Mouse (Mus musculus) heart, postnatal 0 days (tissue): ENCODE results near the gene Ubap2l. TPM values are rescaled to one million over a fixed set of nuclear protein-coding genes. Genes with fewer than 3 reads are reported as not detected.

ENCODE experiments used
- ATAC-seq: fragments of 200-750 bp; cut with Nextera tagmentation; 2 replicates; pipeline ENCODE4 v1.8.0; 2017; ENCODE audit warnings: low read depth, moderate number of reproducible peaks, moderate library complexity; ENCODE audit not compliant: insufficient read depth
- DNase-seq: peaks from one replicate; pipeline ENCODE4 v3.0.0-alpha.2; 2016; ENCODE audit warnings: low spot score
- H3K27ac ChIP-seq: fragments of 300-500 bp; sonication (generic); 2 replicates; pipeline ENCODE4 v1.5.1; 2014; ENCODE audit warnings: low read depth, mild to moderate bottlenecking
- H3K27me3 ChIP-seq: fragments of 300-500 bp; sonication (generic); 2 replicates; pipeline ENCODE4 v1.6.1; 2014; ENCODE audit warnings: low read length, mixed read lengths; ENCODE audit not compliant: control insufficient read depth, insufficient read depth
- H3K36me3 ChIP-seq: fragments of 300-500 bp; sonication (generic); replicated peaks from 2 replicates; pipeline ENCODE4 v1.6.1; 2014; ENCODE audit warnings: low read length, mixed read lengths; ENCODE audit not compliant: control insufficient read depth, insufficient read depth
- H3K4me1 ChIP-seq: fragments of 300-500 bp; sonication (generic); 2 replicates; pipeline ENCODE4 v1.6.1; 2014; ENCODE audit warnings: antibody characterized with exemption; ENCODE audit not compliant: control insufficient read depth, insufficient read depth
- H3K4me2 ChIP-seq: fragments of 300-500 bp; sonication (generic); 2 replicates; pipeline ENCODE4 v1.6.1; 2014; ENCODE audit warnings: low read depth, mild to moderate bottlenecking, low read length, moderate library complexity
- H3K4me3 ChIP-seq: fragments of 300-500 bp; sonication (generic); 2 replicates; pipeline ENCODE4 v1.5.1; 2014; ENCODE audit warnings: low read depth, low read length
- H3K9ac ChIP-seq: fragments of 300-500 bp; sonication (generic); replicated peaks from 2 replicates; pipeline ENCODE4 v1.6.1; 2014; ENCODE audit warnings: low read depth, low read length, mixed read lengths
- H3K9me3 ChIP-seq: fragments of 300-500 bp; sonication (generic); replicated peaks from 2 replicates; pipeline ENCODE4 v1.6.1; 2016; ENCODE audit warnings: low read length; ENCODE audit not compliant: control insufficient read depth
- CTCF ChIP-seq: IDR thresholded peaks from 2 replicates; pipeline ENCODE4 v1.5.1; 2016; ENCODE audit warnings: antibody characterized with exemption, control low read depth, low read depth
- EP300 ChIP-seq: IDR thresholded peaks from 2 replicates; pipeline ENCODE4 v1.6.1; 2016; ENCODE audit warnings: antibody characterized with exemption, low read depth
- WGBS: fragments of 180-500 bp; shearing (Covaris S2); extraction: QIAGEN DNeasy Blood & Tissue Kit; methylation state at CpG from one replicate; pipeline ENCODE4 v1.1.7; 2014; 5-methylcytosine and 5-hydroxymethylcytosine counted together
- polyA plus RNA-seq: library from polyadenylated mRNA; unstranded; fragments of >200 nt; fragmentation: Nextera tagmentation; extraction: Ambion mirVana; gene quantifications from 2 replicates; pipeline ENCODE4 v1.2.1, GENCODE M21; 2015
- total RNA-seq: library from RNA; depleted of rRNA; stranded (reverse); fragments of >200 nt; gene quantifications from 2 replicates; pipeline ENCODE4 v1.2.3, GENCODE M21; 2014; ENCODE audit warnings: low replicate concordance

Ubap2l gene
- total and polyA plus RNA-seq, 2 experiments from 2014 or later: 64.2 to 92.0 TPM

GRCm38 (mm10) chr3:89965557-89965956 lies 86.9 kb downstream of the Ubap2l start:
- H3K9ac ChIP-seq: no peak overlapping the region

GRCm38 (mm10) chr3:89963926-89964739 lies 88.3 kb downstream of the Ubap2l start:
- Histone ChIP-seq H3K27me3 (no peaks in the 10 kb centered on the region), H3K4me1 (peaks cover 26% of the 10 kb centered on the region), H3K36me3 (no peaks in the 10 kb centered on the region), H3K4me2 (peak overlapping the region; percentile 96), H3K4me3 (peak overlapping the region; percentile 78), H3K9ac (peak overlapping the region; percentile 88), H3K9me3 (no peaks in the 10 kb centered on the region), H3K27ac (peak overlapping the region; percentile 95)
- ATAC-seq (0 out of 2 replicates have a peak, but pooled peaks have one; percentile 13), DNase-seq (peak; percentile 82)
- 23% methylated on average over 22 of the region's 22 CpGs for WGBS
- TF ChIP-seq CTCF: peak; percentile 82
- TF ChIP-seq EP300: no peak

More at GRCm38 (mm10) chr3:89965557-89965956, 86.9 kb downstream of the Ubap2l start:
- no peak for DNase-seq
- Histone ChIP-seq H3K4me2 (no peak overlapping the region), H3K36me3 (no peaks in the 10 kb centered on the region), H3K27ac (no peak overlapping the region), H3K9me3 (no peaks in the 10 kb centered on the region), H3K4me3 (no peak overlapping the region), H3K27me3 (no peaks in the 10 kb centered on the region), H3K4me1 (peaks cover 15% of the 10 kb centered on the region)
- WGBS: 93% methylated on average over 8 of the region's 8 CpGs
- ATAC-seq: no peak
- TF ChIP-seq EP300: no peak

- no peak for TF ChIP-seq EP300
- Histone ChIP-seq H3K36me3 (peaks cover 3% of the 10 kb centered on the region), H3K4me3 (peak within 1 kb of the TSS; percentile 78), H3K9me3 (no peaks in the 10 kb centered on the region), H3K4me1 (peaks cover 28% of the 10 kb centered on the region), H3K4me2 (peak within 1 kb of the TSS; percentile 96), H3K27me3 (no peaks in the 10 kb centered on the region), H3K27ac (peak within 1 kb of the TSS; percentile 95), H3K9ac (peak within 1 kb of the TSS; percentile 88)
- DNase-seq (peak; percentile 69), ATAC-seq (peak; percentile 49)
- 1% methylated on average over 31 of the region's 35 CpGs for WGBS
Observed at GRCm38 (mm10) chr3:89963221-89963763, 89.1 kb downstream of the Ubap2l start, which contains the start of gene Atp8b2. TSS of gene Atp8b2 (minus strand) at chr3:89963508.

DNA sequence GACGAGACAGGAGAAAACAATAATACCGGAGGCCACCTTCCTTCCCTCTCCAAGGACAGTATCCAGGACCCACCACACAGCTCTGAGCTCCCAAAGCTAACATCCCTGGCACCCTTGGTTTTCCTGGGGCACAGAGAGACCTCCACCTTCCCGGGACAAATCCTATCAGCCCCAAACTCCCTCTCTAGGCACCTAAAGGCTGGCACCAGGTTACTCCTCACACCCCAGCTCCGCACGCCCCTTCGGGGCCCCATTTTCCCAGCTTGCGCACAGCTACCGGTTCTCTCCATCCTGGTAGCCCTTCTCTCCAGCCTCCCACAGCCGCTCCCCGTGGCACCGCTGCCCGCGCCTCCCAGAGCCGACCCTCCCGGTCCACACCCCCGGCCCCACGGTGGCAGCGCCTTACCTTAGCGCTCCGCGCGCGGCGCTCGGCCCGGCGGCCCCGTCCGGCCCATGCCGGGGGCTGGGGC lies 89.6 kb downstream of the Ubap2l start:
- WGBS: under 1% methylated on average over 30 of the region's 30 CpGs
- TF ChIP-seq CTCF (no peak), EP300 (no peak; the same call in 1 of the 2 replicates)
- peak overlapping the region; percentile 96 for H3K4me2 ChIP-seq

DNA sequence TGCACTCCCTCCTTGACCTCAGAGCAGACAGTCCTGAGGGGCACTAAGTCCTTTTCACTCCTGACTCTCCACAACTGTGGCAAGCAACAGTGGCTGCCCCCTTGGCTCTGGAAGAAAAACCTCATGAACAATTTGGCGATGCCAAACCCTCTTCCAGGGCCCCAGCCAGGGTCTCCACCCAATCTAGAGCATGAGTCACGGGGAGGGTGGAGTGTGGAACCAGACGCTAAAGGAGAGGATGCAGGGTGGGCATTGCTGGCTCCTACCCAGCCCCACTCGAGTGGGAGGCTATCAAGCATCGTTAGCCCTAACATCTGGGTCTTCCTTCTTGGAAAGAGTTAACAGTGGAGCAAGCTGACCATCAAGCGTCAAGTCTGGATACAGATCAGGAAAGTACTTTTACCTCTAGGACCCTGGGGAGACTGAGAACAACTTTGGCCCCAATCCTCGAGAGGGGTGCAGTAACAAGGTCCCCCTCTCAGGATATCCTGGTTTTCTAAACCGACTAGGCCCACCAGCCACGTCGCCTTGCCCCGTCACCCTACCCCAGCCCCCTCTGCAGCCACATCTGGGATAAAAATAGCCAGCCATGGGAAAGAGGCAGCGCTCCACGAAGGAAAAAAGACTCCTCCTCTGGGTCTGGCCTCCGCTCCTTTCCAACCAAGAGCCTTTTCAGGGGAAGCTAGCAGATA lies 90.2 kb downstream of the Ubap2l start:
- Histone ChIP-seq H3K27ac (peak overlapping the region; percentile 95), H3K27me3 (no peaks in the 10 kb centered on the region), H3K9ac (peak overlapping the region; percentile 88), H3K4me1 (peaks cover 28% of the 10 kb centered on the region), H3K4me2 (peak overlapping the region; percentile 96), H3K4me3 (peak overlapping the region; percentile 78), H3K9me3 (no peaks in the 10 kb centered on the region), H3K36me3 (peaks cover 14% of the 10 kb centered on the region)
- DNase-seq (peak; percentile 70), ATAC-seq (peak; percentile 9)
- TF ChIP-seq EP300: no peak; the same call in 1 of the 2 replicates
- TF ChIP-seq CTCF: no peak
- 2% methylated on average over 14 of the region's 14 CpGs for WGBS

More for the DNA sequence above, 89.6 kb downstream of the Ubap2l start:
- Histone ChIP-seq H3K4me3 (peak overlapping the region; percentile 78), H3K36me3 (peaks cover 8% of the 10 kb centered on the region), H3K27ac (peak overlapping the region; percentile 95), H3K4me1 (peaks cover 28% of the 10 kb centered on the region), H3K9ac (peak overlapping the region; percentile 88), H3K9me3 (no peaks in the 10 kb centered on the region), H3K27me3 (no peaks in the 10 kb centered on the region)
- no peak for DNase-seq
- 0 out of 2 replicates have a peak, but pooled peaks have one; percentile 1 for ATAC-seq
